Mouse (Mus musculus): ENCODE measurements around the gene Ube2v1. TPM values are rescaled to one million over a fixed set of nuclear protein-coding genes. Genes with fewer than 3 reads are reported as not detected.
A peak's percentile ranks its signal among the peaks of the same experiment; 100 is the strongest.

Ube2v1 gene
- polyA plus RNA-seq, 1 experiment from 2014 or later = 326 TPM

- Histone ChIP-seq H3K9ac (peak within 1 kb of the TSS; percentile 83), H3K4me2 (replicated peaks) (peak within 1 kb of the TSS; percentile 94), H3K27me3 (replicated peaks) (peaks cover 6% of the 10 kb centered on the region; the same call in 1 of the 2 replicates), H3K27ac (peak within 1 kb of the TSS; percentile 29; the same call in 1 of the 2 replicates), H3K9me3 (no peaks in the 10 kb centered on the region), H3K36me3 (no peaks in the 10 kb centered on the region), H3K4me1 (peaks cover 33% of the 10 kb centered on the region), H3K4me3 (peak within 1 kb of the TSS; percentile 85)
- ATAC-seq (ENCODE audit: low FRiP score, low read depth) = peak; percentile 90
- WGBS = under 1% methylated on average over 109 of the region's 110 CpGs
Observed at GRCm38 (mm10) chr2:167661270-167662203, 29.6 kb upstream of the Ube2v1 start, which contains the start of gene Gm20431. Gene Gm20431, minus strand, starts transcription at chr2:167661496.

- peaks cover 33% of the 10 kb centered on the region for H3K4me1 ChIP-seq
- no peak overlapping the region for H3K27ac ChIP-seq
- ATAC-seq (ENCODE audit: low FRiP score, low read depth) = no peak
- H3K9ac ChIP-seq = peak overlapping the region; percentile 83
- 2% methylated on average over 12 of the region's 12 CpGs for WGBS
- H3K27me3 ChIP-seq (replicated peaks) = peaks cover 6% of the 10 kb centered on the region; the same call in 1 of the 2 replicates
- H3K4me3 ChIP-seq = peak overlapping the region; percentile 85
- H3K4me2 ChIP-seq (replicated peaks) = peak overlapping the region; percentile 94
- H3K36me3 ChIP-seq = no peaks in the 10 kb centered on the region
- H3K9me3 ChIP-seq = no peaks in the 10 kb centered on the region
Observed at GRCm38 (mm10) chr2:167660611-167660971, 28.7 kb upstream of the Ube2v1 start.

- Histone ChIP-seq H3K27me3 (replicated peaks) (peaks cover 6% of the 10 kb centered on the region; the same call in 1 of the 2 replicates), H3K4me2 (replicated peaks) (peak overlapping the region; percentile 94), H3K4me3 (peak overlapping the region; percentile 85), H3K9me3 (no peaks in the 10 kb centered on the region), H3K4me1 (peaks cover 33% of the 10 kb centered on the region), H3K9ac (peak overlapping the region; percentile 83), H3K27ac (peak overlapping the region; percentile 18; the same call in 1 of the 2 replicates), H3K36me3 (no peaks in the 10 kb centered on the region)
- WGBS = 23% methylated on average over 13 of the region's 13 CpGs
- ATAC-seq (ENCODE audit: low FRiP score, low read depth) = no peak
Observed at GRCm38 (mm10) chr2:167659847-167660610, 28.1 kb upstream of the Ube2v1 start.

DNA sequence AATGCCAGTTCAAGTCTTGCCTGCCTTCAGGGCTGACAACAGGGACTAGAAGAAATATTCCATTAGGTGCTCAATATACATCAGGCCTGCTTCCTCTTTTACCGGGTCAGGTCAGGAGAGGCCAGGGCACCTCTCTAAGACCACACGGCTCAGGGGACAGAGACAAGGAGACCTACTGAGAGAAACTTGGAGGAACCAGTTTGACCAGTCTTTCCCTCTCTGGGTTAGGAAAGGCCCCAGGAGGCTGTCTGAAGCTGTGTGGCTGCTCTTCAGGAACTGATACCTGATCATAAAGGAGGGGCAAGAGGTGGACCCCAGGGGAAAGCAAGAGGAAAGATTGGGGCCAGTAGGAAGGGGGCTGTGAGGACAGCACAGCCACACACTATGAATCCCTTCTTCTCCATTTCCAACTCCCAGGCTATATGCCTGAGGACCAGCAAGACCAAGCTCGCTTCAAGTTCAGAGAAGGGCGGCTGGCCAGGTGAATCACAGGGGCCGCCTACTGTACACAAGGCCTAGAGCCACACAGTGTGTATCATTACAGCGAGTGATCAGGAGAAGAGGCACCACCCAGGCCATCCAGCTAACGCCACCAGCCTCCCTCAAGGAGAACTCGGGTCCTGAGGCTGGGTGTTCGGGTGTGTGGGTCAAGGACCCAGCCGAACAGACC lies 27.4 kb upstream of the Ube2v1 start:
- Histone ChIP-seq H3K4me3 (no peak overlapping the region), H3K27me3 (replicated peaks) (peaks cover 6% of the 10 kb centered on the region; the same call in 1 of the 2 replicates), H3K4me2 (replicated peaks) (peak overlapping the region; percentile 94), H3K9ac (peak overlapping the region; percentile 83; the same call in 1 of the 2 replicates), H3K9me3 (no peaks in the 10 kb centered on the region), H3K27ac (no peak overlapping the region), H3K4me1 (peaks cover 33% of the 10 kb centered on the region), H3K36me3 (peaks cover 7% of the 10 kb centered on the region)
- 78% methylated on average over 10 of the region's 10 CpGs for WGBS
- ATAC-seq (ENCODE audit: low FRiP score, low read depth) = no peak

DNA sequence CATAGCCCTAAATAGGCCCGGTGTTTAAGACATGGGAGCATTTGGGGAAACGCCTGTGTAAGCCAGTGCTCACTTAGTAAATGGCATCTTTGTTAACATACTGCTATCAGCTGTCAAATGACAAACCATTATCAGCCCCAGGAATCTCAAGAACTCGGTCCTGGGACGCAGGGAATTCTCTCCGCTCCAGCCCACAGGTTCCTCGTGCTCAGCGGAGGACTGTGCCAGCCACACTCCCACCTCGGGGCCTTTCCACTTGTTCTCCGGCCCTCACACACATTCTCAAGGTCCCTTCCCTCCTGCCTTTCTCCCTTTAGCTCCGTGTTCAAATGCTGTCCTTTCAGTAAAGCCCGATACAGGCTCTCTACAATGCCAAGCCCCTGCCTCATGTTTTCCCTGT lies 26.8 kb upstream of the Ube2v1 start:
- Histone ChIP-seq H3K4me2 (replicated peaks) (no peak overlapping the region), H3K4me1 (peaks cover 33% of the 10 kb centered on the region), H3K9me3 (no peaks in the 10 kb centered on the region), H3K27me3 (replicated peaks) (peaks cover 6% of the 10 kb centered on the region; the same call in 1 of the 2 replicates), H3K27ac (no peak overlapping the region), H3K36me3 (peaks cover 9% of the 10 kb centered on the region), H3K4me3 (no peak overlapping the region), H3K9ac (no peak overlapping the region)
- 79% methylated on average over 11 of the region's 11 CpGs for WGBS
- ATAC-seq (ENCODE audit: low FRiP score, low read depth) = no peak

- H3K27me3 ChIP-seq (replicated peaks) = peaks cover 6% of the 10 kb centered on the region; the same call in 1 of the 2 replicates
- no peak overlapping the region for H3K4me2 ChIP-seq (replicated peaks)
- no peak overlapping the region for H3K4me3 ChIP-seq
- no peak overlapping the region for H3K9ac ChIP-seq
- no peaks in the 10 kb centered on the region for H3K9me3 ChIP-seq
- peaks cover 33% of the 10 kb centered on the region for H3K4me1 ChIP-seq
- no peak for ATAC-seq (ENCODE audit: low FRiP score, low read depth)
- 95% methylated on average over 4 of the region's 4 CpGs for WGBS
- peaks cover 16% of the 10 kb centered on the region for H3K36me3 ChIP-seq
- H3K27ac ChIP-seq = no peak overlapping the region
Observed at GRCm38 (mm10) chr2:167657973-167658372, 26.1 kb upstream of the Ube2v1 start.

GRCm38 (mm10) chr2:167656629-167657478 lies 25.0 kb upstream of the Ube2v1 start:
- 90% methylated on average over 16 of the region's 16 CpGs for WGBS
- ATAC-seq (ENCODE audit: low FRiP score, low read depth) = no peak
- H3K9ac ChIP-seq = peak overlapping the region; percentile 21; the same call in 1 of the 2 replicates
- H3K9me3 ChIP-seq = no peaks in the 10 kb centered on the region
- peaks cover 26% of the 10 kb centered on the region for H3K36me3 ChIP-seq
- H3K4me2 ChIP-seq (replicated peaks) = no peak overlapping the region
- peaks cover 28% of the 10 kb centered on the region for H3K4me1 ChIP-seq
- no peak overlapping the region for H3K4me3 ChIP-seq
- no peaks in the 10 kb centered on the region for H3K27me3 ChIP-seq (replicated peaks)
- no peak overlapping the region for H3K27ac ChIP-seq

- 92% methylated on average over 10 of the region's 10 CpGs for WGBS
- Histone ChIP-seq H3K9ac (no peak overlapping the region), H3K36me3 (peaks cover 34% of the 10 kb centered on the region)
Observed at GRCm38 (mm10) chr2:167654911-167655600, 23.2 kb upstream of the Ube2v1 start.

GRCm38 (mm10) chr2:167652694-167653093 lies 20.8 kb upstream of the Ube2v1 start:
- WGBS = 93% methylated on average over 7 of the region's 7 CpGs
- H3K27me3 ChIP-seq (replicated peaks) = no peaks in the 10 kb centered on the region
- ATAC-seq (ENCODE audit: low FRiP score, low read depth) = no peak

More at GRCm38 (mm10) chr2:167654911-167655600, 23.2 kb upstream of the Ube2v1 start:
- Histone ChIP-seq H3K4me2 (replicated peaks) (no peak overlapping the region), H3K27me3 (replicated peaks) (no peaks in the 10 kb centered on the region), H3K4me1 (peaks cover 17% of the 10 kb centered on the region), H3K4me3 (no peak overlapping the region), H3K9me3 (no peaks in the 10 kb centered on the region), H3K27ac (no peak overlapping the region)
- no peak for ATAC-seq (ENCODE audit: low FRiP score, low read depth)

DNA sequence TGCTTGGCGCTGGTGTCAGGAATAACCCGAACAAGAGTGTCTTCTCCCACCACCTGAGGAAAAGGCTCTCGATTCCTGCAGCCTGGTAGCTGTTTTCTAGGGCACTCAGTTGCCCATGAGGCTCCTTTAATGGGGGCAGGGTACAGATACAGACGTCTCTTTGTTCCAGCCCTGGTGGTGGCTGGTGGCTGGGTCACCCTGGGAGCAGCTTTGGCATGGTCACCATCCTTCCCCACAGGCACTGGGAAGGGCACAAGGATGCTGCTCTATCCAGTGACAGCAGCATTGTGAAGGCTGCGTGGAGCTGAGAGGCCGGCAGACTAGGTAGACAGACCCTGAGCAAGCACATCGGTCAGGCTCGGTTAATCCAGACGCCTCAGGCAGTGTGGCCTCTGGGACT lies 19.7 kb upstream of the Ube2v1 start:
- Histone ChIP-seq H3K27me3 (replicated peaks) (no peaks in the 10 kb centered on the region), H3K27ac (no peak overlapping the region), H3K4me2 (replicated peaks) (no peak overlapping the region), H3K4me3 (no peak overlapping the region), H3K4me1 (no peaks in the 10 kb centered on the region), H3K36me3 (peaks cover 37% of the 10 kb centered on the region), H3K9me3 (no peaks in the 10 kb centered on the region), H3K9ac (0 out of 2 replicates have a peak overlapping the region, but pooled peaks have one; percentile 5)
- ATAC-seq (ENCODE audit: low FRiP score, low read depth) = no peak
- 88% methylated on average over 9 of the region's 9 CpGs for WGBS

More at GRCm38 (mm10) chr2:167652694-167653093, 20.8 kb upstream of the Ube2v1 start:
- Histone ChIP-seq H3K4me1 (no peaks in the 10 kb centered on the region), H3K9ac (no peak overlapping the region), H3K4me3 (no peak overlapping the region), H3K36me3 (peaks cover 37% of the 10 kb centered on the region), H3K9me3 (no peaks in the 10 kb centered on the region), H3K4me2 (replicated peaks) (no peak overlapping the region), H3K27ac (no peak overlapping the region)

Measured in neural tube, embryonic 12.5 days (tissue).